Mouse (Mus musculus) G1E (cell line): ENCODE measurements around the gene Mgrn1.

ENCODE experiments used
- CTCF ChIP-seq: IDR thresholded peaks from 2 replicates; pipeline ENCODE4 v1.5.1; 2012; ENCODE audit warnings: low read depth, low read length, inconsistent platforms, mixed read lengths
- GATA1 ChIP-seq: IDR thresholded peaks from 2 replicates; pipeline ENCODE4 v1.6.1; 2012; ENCODE audit warnings: borderline replicate concordance, low read length, inconsistent platforms, mixed read lengths
- POLR2AphosphoS5 ChIP-seq: IDR thresholded peaks from 2 replicates; pipeline ENCODE4 v1.6.1; 2012; ENCODE audit warnings: low read depth, low read length, inconsistent platforms; ENCODE audit not compliant: insufficient replicate concordance
- TAL1 ChIP-seq: conservative IDR thresholded peaks from 2 replicates; pipeline ENCODE4 v1.6.1; 2012; ENCODE audit warnings: low read depth, low read length, inconsistent platforms, mixed read lengths

GRCm38 (mm10) chr16:4915931-4916330, 29.9 kb downstream of the Mgrn1 start:
- TF ChIP-seq CTCF (no peak), GATA1 (no peak), POLR2AphosphoS5 (no peak), TAL1 (no peak)
